Mouse (Mus musculus) common myeloid progenitor, adult 5-6 weeks (primary cell): Measurements from ENCODE around the gene St3gal3. TPM values are rescaled to one million over a fixed set of nuclear protein-coding genes. Genes with fewer than 3 reads are reported as not detected.

Experiments
- ATAC-seq: replicated peaks from 2 replicates; pipeline ENCODE4 v1.8.0; 2016; ENCODE audit warnings: low read depth, mild to moderate bottlenecking, moderate TSS enrichment, inconsistent platforms; ENCODE audit not compliant: poor library complexity, severe bottlenecking
- total RNA-seq: library from RNA; stranded (forward); fragments of 200-1000, 187-1606 nt; gene quantifications from 2 replicates; pipeline ENCODE4 v1.2.3, GENCODE M21; 2017

The St3gal3 gene
- total RNA-seq, 1 experiment from 2014 or later: 11.0 TPM

- no peak for ATAC-seq
These were observed 248.7 kb downstream of the St3gal3 start for GRCm38 (mm10) chr4:117885994-117886393.

GRCm38 (mm10) chr4:117885093-117885492 is 249.6 kb downstream of the St3gal3 start:
- ATAC-seq: no peak

DNA sequence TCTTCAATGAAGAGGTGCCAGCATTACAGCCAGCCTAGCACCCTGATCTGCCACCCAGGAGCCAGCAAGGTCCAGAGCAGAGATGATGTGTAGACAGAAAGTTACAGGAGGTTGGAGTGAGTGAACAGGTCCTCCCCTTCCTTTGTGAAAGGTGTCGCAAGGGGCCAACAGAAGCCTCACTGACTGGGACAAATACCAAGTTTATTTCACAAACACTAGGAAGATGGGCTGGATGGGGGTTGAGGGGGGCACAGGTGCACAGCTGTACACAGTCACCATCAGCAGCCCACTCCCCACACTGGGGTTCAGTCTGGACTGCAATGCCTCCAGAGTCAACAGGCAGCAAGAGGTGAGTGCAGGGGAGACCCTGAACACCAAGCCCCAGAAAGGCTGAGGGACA is 250.6 kb downstream of the St3gal3 start:
- no peak for ATAC-seq

DNA sequence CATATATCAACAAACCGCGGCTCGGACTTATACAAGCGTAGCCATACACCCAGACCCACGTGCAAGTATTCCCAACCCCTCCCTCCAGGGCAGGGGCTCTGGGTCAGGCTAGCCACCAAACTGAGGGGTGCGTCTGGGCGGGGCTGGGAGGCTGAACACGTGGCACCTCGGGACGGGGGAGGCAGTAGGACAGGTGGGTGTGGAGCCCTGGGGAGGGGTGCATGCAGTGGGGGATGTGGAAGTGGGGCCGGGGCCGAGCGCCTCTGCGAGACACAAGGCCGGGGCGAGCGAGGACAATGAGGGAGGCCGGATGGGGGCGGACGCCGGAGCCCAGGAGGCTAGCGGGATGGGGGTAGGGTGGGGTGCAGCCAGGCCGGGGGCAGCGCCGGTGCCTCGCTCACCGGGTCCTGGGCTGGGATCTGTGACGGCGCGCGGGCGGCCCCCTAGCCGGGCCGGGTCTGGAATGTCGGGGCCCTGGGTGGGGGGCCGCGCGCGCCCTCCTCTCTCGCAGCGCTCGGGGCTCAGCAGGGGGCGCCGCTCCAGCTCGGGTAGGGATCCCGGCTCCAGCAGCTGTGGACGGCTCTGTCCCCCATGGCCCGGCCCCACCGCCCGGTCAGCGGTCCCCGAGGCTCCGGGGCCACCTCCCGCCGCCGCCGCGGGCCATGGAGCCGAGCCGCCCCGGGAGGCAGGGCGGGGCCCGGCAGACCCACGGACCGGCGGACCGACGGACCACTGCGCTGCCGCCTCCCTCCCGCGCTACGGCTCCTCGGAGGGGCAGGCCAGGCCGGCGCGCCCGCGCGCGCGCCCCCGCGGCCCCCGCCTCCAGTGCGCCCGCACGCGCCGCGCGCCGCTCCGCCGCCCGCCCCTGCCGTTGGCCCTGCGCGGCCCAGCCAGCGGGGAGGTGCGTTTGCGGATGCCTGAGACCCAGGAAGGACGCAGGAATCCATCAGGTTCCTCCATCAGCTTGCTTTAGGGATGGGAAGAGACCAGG is 251.7 kb downstream of the St3gal3 start, which contains the start of gene B4galt2:
Gene B4galt2, minus strand, starts transcription at position 787 of the 991 bp plus-strand sequence.
- ATAC-seq: no peak

Other genes with a start within 250 kb of the St3gal3 start
- 54.1 and 85.0 TPM in 2 replicates for gene Atp6v0b, start 247.6 kb downstream of the St3gal3 start, total RNA-seq
- 6.6 and 7.0 TPM in 2 replicates for gene Dph2, start 242.9 kb downstream of the St3gal3 start, total RNA-seq
- 11.3 and 17.9 TPM in 2 replicates for gene Ipo13, start 219.9 kb downstream of the St3gal3 start, total RNA-seq
- gene Artn, start 205.2 kb downstream of the St3gal3 start, total RNA-seq: not detected in 2 replicates
- 32.6 and 34.3 TPM in 2 replicates for gene Kdm4a, start 45.1 kb upstream of the St3gal3 start, total RNA-seq
- 0.15 and 0.50 TPM in 2 replicates for gene Ptprf, start 156.5 kb upstream of the St3gal3 start, total RNA-seq